Mouse (Mus musculus): ENCODE results near the gene Cherp. TPM values are rescaled to one million over a fixed set of nuclear protein-coding genes. Genes with fewer than 3 reads are reported as not detected.
A peak's percentile ranks its signal among the peaks of the same experiment; 100 is the strongest.

The Cherp gene
- polyA plus RNA-seq, 1 experiment from 2014 or later, result 45.6 TPM

DNA sequence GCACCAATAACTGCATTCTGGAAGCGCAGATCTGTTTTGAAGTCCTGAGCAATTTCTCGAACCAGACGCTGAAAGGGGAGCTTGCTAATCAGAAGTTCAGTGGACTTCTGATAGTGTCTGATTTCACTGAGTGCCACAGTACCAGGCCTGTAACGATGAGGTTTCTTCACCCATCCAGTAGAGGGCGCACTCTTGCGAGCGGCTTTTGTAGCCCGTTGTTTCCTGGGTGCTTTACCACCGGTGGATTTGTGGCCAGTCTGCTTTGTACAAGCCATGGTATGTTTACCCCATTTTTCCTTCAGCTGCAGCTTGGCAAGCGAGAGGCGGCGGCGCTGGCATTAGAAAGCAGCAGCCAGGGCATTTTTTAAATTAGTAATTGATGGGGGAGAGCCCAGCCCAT is 45.4 kb downstream of the Cherp start:
- no peak overlapping the region for H3K4me3 ChIP-seq (replicated peaks; ENCODE audit: low read length)
- H3K27ac ChIP-seq (ENCODE audit: low read length), result no peak overlapping the region
- no peak for ATAC-seq (ENCODE audit: insufficient read depth, low FRiP score)
- H3K4me1 ChIP-seq (ENCODE audit: control insufficient read depth, insufficient read depth, low read length), result no peaks in the 10 kb centered on the region
- 50% methylated on average over 13 of the region's 13 CpGs for WGBS
- no peaks in the 10 kb centered on the region for H3K9me3 ChIP-seq (replicated peaks; ENCODE audit: control insufficient read depth, low read length)
- no peak overlapping the region for H3K4me2 ChIP-seq (ENCODE audit: low read depth, low read length)
- H3K9ac ChIP-seq (ENCODE audit: low read length), result no peak overlapping the region
- no peaks in the 10 kb centered on the region for H3K27me3 ChIP-seq (ENCODE audit: control insufficient read depth, insufficient read depth, low read length)
- H3K36me3 ChIP-seq (ENCODE audit: control insufficient read depth, insufficient read depth, low read length), result no peaks in the 10 kb centered on the region

DNA sequence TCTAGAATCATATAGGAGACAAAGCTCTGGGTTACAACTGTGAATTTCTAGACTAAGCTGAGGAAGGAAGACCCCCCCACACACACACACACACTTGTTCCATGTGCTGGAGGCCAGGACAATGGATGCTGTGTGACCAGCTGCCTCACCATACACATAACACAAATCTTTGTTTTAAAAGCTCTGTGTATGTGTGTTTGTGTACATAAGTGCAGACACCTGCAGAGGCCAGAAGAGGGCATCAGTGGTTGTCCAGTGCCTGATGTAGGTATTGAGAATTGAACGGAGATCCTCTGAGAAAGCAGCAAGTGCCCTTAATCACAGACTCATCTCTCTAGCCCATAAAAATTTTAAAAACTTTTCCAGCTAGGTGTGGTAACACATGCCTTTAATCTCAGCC is 52.1 kb downstream of the Cherp start:
- peaks cover 16% of the 10 kb centered on the region for H3K4me1 ChIP-seq (ENCODE audit: control insufficient read depth, insufficient read depth, low read length)
- H3K9ac ChIP-seq (ENCODE audit: low read length), result no peak overlapping the region
- no peaks in the 10 kb centered on the region for H3K27me3 ChIP-seq (ENCODE audit: control insufficient read depth, insufficient read depth, low read length)
- H3K27ac ChIP-seq (ENCODE audit: low read length), result no peak overlapping the region
- H3K4me2 ChIP-seq (ENCODE audit: low read depth, low read length), result no peak overlapping the region
- no peak for ATAC-seq (ENCODE audit: insufficient read depth, low FRiP score)
- WGBS, result 61% methylated on average over 1 of the region's 1 CpGs
- no peaks in the 10 kb centered on the region for H3K36me3 ChIP-seq (ENCODE audit: control insufficient read depth, insufficient read depth, low read length)
- no peaks in the 10 kb centered on the region for H3K9me3 ChIP-seq (replicated peaks; ENCODE audit: control insufficient read depth, low read length)
- H3K4me3 ChIP-seq (replicated peaks; ENCODE audit: low read length), result no peak overlapping the region

DNA sequence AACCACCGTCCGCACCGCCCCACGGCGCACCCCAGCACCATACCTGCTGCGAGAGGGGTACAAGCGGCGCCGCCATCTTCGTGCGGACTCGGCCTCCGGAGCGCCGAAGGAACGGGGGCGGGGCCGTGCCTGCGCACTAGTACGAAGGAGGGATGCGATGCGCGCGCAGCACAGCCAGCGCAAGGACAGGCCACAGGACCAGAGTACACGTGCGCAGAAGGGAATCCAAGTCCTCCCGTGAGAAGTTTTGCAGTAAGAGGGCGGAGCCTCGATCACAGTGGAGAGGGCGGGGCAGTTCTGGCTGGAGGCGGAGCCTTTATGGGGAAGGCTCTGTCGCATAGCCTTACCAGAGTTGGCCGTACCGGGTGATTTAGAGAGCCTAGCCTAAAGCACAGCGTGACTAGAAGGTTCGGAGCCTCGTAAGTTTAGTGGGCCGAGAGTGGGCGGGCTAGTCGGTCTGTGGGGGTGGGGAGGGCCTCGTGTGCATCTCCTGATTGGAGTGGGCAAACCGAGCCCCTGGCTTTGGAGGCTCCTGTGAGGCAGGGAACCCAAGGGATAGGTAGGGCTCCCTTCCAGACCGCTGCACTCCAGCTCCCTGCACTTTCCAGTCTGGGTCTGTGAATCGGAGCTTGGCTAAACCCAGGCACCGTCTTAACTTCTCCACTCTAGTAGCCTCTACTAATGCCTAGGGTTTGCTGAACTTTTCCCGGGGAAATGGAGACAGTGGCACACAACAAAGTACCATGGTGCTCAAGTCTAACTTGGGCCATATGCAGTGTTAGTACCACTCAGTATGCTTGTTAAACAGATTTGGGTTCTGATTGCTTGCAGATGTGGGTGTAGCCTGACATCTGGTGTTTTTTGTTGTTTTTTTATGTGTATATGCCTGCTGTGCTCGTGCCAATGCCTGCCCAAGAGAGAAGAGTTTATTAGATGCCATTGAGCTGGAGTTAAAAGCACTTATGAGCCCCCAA is 53.4 kb downstream of the Cherp start, which contains the start of gene Eps15l1:
Gene Eps15l1 (minus strand): TSS at position 99 of the 974 bp plus-strand sequence.
- Histone ChIP-seq H3K27me3 (ENCODE audit: control insufficient read depth, insufficient read depth, low read length) (no peaks in the 10 kb centered on the region), H3K4me3 (replicated peaks; ENCODE audit: low read length) (peak within 1 kb of the TSS; percentile 78), H3K4me1 (ENCODE audit: control insufficient read depth, insufficient read depth, low read length) (peaks cover 23% of the 10 kb centered on the region), H3K4me2 (ENCODE audit: low read depth, low read length) (peak within 1 kb of the TSS; percentile 73), H3K27ac (ENCODE audit: low read length) (peak within 1 kb of the TSS; percentile 90), H3K9ac (ENCODE audit: low read length) (peak within 1 kb of the TSS; percentile 94), H3K9me3 (replicated peaks; ENCODE audit: control insufficient read depth, low read length) (no peaks in the 10 kb centered on the region), H3K36me3 (ENCODE audit: control insufficient read depth, insufficient read depth, low read length) (no peaks in the 10 kb centered on the region)
- peak; percentile 98 for ATAC-seq (ENCODE audit: insufficient read depth, low FRiP score)
- under 1% methylated on average over 48 of the region's 48 CpGs for WGBS

DNA sequence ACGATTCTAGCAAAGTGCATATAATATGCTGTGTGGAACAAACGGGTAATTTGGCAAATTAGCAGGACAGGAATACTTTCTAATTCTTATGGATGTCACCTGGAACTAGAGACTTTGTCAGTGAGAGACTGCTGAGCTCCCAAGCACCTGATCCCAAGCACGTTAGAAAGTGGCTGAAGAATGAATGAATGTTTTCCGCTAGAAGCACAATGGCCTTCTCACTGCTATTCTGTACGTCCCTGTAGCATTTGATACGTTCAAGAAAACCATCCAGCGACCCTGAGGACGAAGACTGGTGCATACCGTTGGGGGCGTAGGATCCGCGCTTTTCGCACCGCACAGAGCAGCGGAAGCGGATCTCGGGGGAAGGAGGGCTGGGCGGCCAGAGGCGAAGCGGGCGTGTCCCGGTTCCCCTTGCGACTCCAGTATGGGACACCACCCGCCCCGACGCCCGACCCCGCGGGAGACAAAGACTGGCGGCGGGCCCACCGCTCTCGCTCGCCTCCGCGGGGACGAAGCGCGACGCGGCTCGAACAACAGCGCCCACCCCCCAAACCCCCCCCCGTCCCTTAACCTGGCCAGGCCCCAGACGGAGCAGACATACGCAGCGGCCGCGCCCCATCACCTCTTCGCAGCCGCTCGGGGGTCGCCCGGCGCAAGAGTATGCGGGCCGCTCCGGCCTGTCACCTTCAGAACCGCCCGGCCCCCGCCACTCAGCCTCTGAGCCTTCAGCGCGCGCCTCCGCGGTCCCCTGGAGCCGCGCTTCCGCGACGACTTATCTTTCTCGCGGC is 54.3 kb downstream of the Cherp start:
- H3K27me3 ChIP-seq (ENCODE audit: control insufficient read depth, insufficient read depth, low read length), result no peaks in the 10 kb centered on the region
- H3K36me3 ChIP-seq (ENCODE audit: control insufficient read depth, insufficient read depth, low read length), result no peaks in the 10 kb centered on the region
- H3K27ac ChIP-seq (ENCODE audit: low read length), result peak overlapping the region; percentile 79
- H3K9me3 ChIP-seq (replicated peaks; ENCODE audit: control insufficient read depth, low read length), result no peaks in the 10 kb centered on the region
- peak overlapping the region; percentile 78 for H3K4me3 ChIP-seq (replicated peaks; ENCODE audit: low read length)
- H3K9ac ChIP-seq (ENCODE audit: low read length), result peak overlapping the region; percentile 94
- ATAC-seq (ENCODE audit: insufficient read depth, low FRiP score), result peak; percentile 54
- peak overlapping the region; percentile 73 for H3K4me2 ChIP-seq (ENCODE audit: low read depth, low read length)
- WGBS, result 2% methylated on average over 72 of the region's 73 CpGs
- H3K4me1 ChIP-seq (ENCODE audit: control insufficient read depth, insufficient read depth, low read length), result peaks cover 24% of the 10 kb centered on the region

DNA sequence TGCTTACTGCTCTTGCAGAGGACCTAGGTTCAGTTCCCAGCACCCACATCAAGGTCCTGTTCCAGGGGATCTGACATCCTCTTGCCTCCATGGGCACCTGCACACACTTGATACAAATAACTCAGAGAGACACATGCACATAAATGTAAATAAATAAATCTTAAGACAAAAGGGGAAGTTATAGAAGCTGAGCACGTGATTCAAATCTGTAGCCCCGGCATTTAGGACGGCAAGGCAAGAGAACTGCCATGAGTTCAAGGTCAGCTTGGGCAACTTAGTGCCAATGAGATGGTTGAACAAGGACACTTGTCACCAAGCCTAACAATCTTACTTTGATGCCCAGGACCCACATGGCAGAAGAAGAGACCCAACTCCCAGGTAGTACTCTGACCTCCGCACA is 57.0 kb downstream of the Cherp start:
- no peak overlapping the region for H3K4me2 ChIP-seq (ENCODE audit: low read depth, low read length)
- no peak overlapping the region for H3K9ac ChIP-seq (ENCODE audit: low read length)
- ATAC-seq (ENCODE audit: insufficient read depth, low FRiP score), result no peak
- WGBS, result 92% methylated on average over 4 of the region's 4 CpGs
- no peak overlapping the region for H3K27ac ChIP-seq (ENCODE audit: low read length)
- H3K36me3 ChIP-seq (ENCODE audit: control insufficient read depth, insufficient read depth, low read length), result no peaks in the 10 kb centered on the region
- H3K4me1 ChIP-seq (ENCODE audit: control insufficient read depth, insufficient read depth, low read length), result peaks cover 50% of the 10 kb centered on the region
- no peaks in the 10 kb centered on the region for H3K27me3 ChIP-seq (ENCODE audit: control insufficient read depth, insufficient read depth, low read length)
- H3K9me3 ChIP-seq (replicated peaks; ENCODE audit: control insufficient read depth, low read length), result no peaks in the 10 kb centered on the region
- H3K4me3 ChIP-seq (replicated peaks; ENCODE audit: low read length), result no peak overlapping the region

DNA sequence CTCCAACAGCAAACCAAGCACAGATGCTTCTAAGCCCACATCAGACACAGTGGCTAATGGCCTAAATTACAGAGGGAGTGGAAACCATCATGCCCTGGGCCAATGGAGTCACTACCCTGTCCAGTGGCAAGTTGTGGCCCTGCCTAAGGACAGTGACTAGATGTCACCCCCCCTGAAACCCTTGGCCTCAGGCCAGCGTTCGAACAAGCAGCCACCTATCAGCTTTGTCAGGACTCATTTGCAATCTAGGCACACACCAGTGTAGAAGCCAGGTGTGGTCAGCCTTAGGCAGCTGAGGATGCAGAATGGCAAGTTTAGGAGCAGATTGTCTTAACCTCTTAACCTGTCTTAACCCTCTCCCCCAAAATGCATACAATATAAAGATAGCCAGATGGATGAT is 59.8 kb downstream of the Cherp start:
- Histone ChIP-seq H3K27me3 (ENCODE audit: control insufficient read depth, insufficient read depth, low read length) (no peaks in the 10 kb centered on the region), H3K4me1 (ENCODE audit: control insufficient read depth, insufficient read depth, low read length) (peaks cover 45% of the 10 kb centered on the region), H3K9ac (ENCODE audit: low read length) (peak overlapping the region; percentile 11; the same call in 1 of the 2 replicates), H3K36me3 (ENCODE audit: control insufficient read depth, insufficient read depth, low read length) (no peaks in the 10 kb centered on the region), H3K4me2 (ENCODE audit: low read depth, low read length) (no peak overlapping the region), H3K9me3 (replicated peaks; ENCODE audit: control insufficient read depth, low read length) (no peaks in the 10 kb centered on the region), H3K27ac (ENCODE audit: low read length) (no peak overlapping the region), H3K4me3 (replicated peaks; ENCODE audit: low read length) (no peak overlapping the region)
- WGBS, result 85% methylated on average over 2 of the region's 2 CpGs
- no peak for ATAC-seq (ENCODE audit: insufficient read depth, low FRiP score)

DNA sequence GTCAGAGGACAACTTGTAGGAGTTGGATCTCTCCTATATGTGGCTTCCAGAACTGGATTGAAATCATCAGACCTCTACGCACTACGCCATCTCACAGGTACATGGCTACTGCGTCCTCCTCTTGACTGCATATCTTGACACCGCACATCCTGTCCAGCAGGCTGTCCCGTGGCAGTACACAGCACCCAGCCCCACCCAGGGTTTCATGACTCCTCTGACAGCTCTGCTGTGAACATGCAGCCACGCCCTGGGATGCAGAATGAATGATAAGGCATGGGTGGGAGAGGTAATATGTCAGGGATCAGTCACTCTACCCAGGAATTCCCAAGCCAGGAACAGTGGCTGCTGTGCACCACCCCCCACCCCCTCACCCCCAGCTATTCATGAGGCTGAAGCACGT is 61.2 kb downstream of the Cherp start:
- Histone ChIP-seq H3K4me1 (ENCODE audit: control insufficient read depth, insufficient read depth, low read length) (peaks cover 43% of the 10 kb centered on the region), H3K36me3 (ENCODE audit: control insufficient read depth, insufficient read depth, low read length) (no peaks in the 10 kb centered on the region), H3K27ac (ENCODE audit: low read length) (peak overlapping the region; percentile 70), H3K4me2 (ENCODE audit: low read depth, low read length) (no peak overlapping the region), H3K27me3 (ENCODE audit: control insufficient read depth, insufficient read depth, low read length) (no peaks in the 10 kb centered on the region), H3K4me3 (replicated peaks; ENCODE audit: low read length) (no peak overlapping the region), H3K9ac (ENCODE audit: low read length) (no peak overlapping the region; the same call in 1 of the 2 replicates), H3K9me3 (replicated peaks; ENCODE audit: control insufficient read depth, low read length) (no peaks in the 10 kb centered on the region)
- WGBS, result 78% methylated on average over 7 of the region's 7 CpGs
- peak; percentile 74 for ATAC-seq (ENCODE audit: insufficient read depth, low FRiP score)
